Mouse (Mus musculus): ENCODE data around the gene Hrh1. TPM values are rescaled to one million over a fixed set of nuclear protein-coding genes. Genes with fewer than 3 reads are reported as not detected.

Gene Hrh1
- polyA plus RNA-seq, 1 experiment: not detected

DNA sequence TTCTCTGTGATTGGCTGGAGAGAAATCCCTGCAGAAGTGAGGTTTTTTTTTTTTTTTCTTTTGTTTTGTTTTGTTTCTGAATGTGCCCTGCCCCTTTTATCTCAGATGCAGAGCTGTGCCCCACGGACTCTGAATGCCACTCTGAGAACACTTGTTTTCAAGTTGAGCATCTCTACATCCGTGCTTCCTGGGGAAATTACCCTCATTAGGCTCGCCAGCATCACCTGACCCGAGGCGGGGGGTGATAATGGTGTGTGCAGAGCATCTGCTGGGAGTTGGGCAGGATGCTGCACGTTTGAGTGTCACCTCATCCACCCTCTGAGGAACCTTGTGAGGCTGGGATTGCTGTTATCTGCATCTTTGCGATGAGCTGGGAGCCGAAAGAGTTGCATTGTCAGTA is 14.2 kb downstream of the Hrh1 start:
- 53% methylated on average over 8 of the region's 8 CpGs for WGBS

DNA sequence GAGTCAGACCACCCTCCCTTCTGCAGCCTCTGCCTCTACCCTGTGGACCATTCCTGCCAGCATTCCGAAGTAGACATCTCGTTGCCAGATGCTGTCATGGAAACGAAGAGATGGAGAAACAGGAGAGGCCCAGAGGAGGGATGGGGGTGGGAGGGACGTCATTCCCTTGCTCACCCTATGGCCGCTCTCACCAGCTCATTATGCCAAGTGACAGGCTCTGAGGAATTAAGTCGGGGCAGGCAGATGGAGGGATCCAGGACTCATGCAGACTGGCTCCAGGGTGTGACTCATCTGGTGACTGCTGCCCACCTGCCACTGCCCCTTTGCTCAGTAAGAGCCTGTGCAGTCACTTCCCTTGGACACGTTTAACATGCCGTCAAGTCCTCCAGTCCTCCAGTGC is 16.8 kb downstream of the Hrh1 start:
- WGBS: 61% methylated on average over 8 of the region's 8 CpGs
- TF ChIP-seq CTCF (IDR thresholded peaks at IDR 0.05; ENCODE audit: control insufficient read depth, insufficient read depth, low read length) (no peak), POLR2A (IDR thresholded peaks at IDR 0.05; ENCODE audit: borderline replicate concordance, control insufficient read depth, low read depth, low read length) (no peak)
- Histone ChIP-seq H3K4me3 (replicated peaks; ENCODE audit: control insufficient read depth, low read depth, low read length) (no peak overlapping the region), H3K4me1 (ENCODE audit: control insufficient read depth, insufficient read depth, low read length) (no peaks in the 10 kb centered on the region), H3K27ac (ENCODE audit: control insufficient read depth, insufficient read depth, low read depth, low read length, poor library complexity) (no peak overlapping the region)

More for the DNA sequence above, 14.2 kb downstream of the Hrh1 start:
- TF ChIP-seq POLR2A (IDR thresholded peaks at IDR 0.05; ENCODE audit: borderline replicate concordance, control insufficient read depth, low read depth, low read length) (no peak), CTCF (IDR thresholded peaks at IDR 0.05; ENCODE audit: control insufficient read depth, insufficient read depth, low read length) (no peak)
- Histone ChIP-seq H3K27ac (ENCODE audit: control insufficient read depth, insufficient read depth, low read depth, low read length, poor library complexity) (no peak overlapping the region), H3K4me3 (replicated peaks; ENCODE audit: control insufficient read depth, low read depth, low read length) (no peak overlapping the region), H3K4me1 (ENCODE audit: control insufficient read depth, insufficient read depth, low read length) (no peaks in the 10 kb centered on the region)

DNA sequence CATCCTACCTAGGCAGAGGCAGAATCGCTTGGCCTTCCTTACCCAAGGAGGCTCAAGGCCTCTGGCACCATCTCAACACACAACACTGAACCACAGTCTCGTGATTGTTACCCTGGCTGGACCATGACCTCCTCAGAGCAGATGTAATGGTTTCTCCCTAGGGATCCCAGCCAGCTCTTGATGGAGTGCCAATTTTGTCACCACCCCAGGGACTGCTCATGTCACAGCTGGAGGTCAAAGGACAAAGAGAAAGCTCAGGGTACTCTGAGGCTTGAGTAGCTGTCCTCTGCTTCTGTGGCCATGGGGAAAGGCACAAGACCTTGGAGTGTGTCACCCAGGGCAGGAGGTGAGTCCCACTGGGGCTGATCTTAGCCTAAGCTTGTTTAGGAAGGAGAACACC is 20.3 kb downstream of the Hrh1 start:
- TF ChIP-seq POLR2A (IDR thresholded peaks at IDR 0.05; ENCODE audit: borderline replicate concordance, control insufficient read depth, low read depth, low read length) (no peak), CTCF (IDR thresholded peaks at IDR 0.05; ENCODE audit: control insufficient read depth, insufficient read depth, low read length) (no peak)
- H3K27ac ChIP-seq (ENCODE audit: control insufficient read depth, insufficient read depth, low read depth, low read length, poor library complexity): no peak overlapping the region
- 54% methylated on average over 2 of the region's 2 CpGs for WGBS
- no peak overlapping the region for H3K4me3 ChIP-seq (replicated peaks; ENCODE audit: control insufficient read depth, low read depth, low read length)
- no peaks in the 10 kb centered on the region for H3K4me1 ChIP-seq (ENCODE audit: control insufficient read depth, insufficient read depth, low read length)

DNA sequence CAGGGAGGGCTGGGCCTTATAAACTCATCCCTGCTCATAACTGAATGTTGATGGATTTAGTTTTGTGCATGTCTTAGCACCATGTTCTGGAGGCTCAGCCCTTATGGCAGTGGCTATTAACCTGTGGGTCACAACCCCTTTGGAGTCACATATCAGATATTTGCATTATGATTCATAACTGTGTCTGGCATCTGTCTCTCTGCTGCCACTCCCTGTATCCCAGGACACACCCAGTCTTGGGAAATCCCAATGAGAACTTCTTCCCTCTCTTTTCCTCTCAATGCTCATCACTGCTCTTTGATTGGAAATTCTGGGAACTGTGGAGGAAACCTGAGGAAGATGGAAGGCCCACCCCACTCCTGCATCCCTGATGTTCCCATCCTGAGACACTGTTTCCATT is 23.3 kb downstream of the Hrh1 start:
- Histone ChIP-seq H3K4me3 (replicated peaks; ENCODE audit: control insufficient read depth, low read depth, low read length) (no peak overlapping the region), H3K4me1 (ENCODE audit: control insufficient read depth, insufficient read depth, low read length) (no peaks in the 10 kb centered on the region), H3K27ac (ENCODE audit: control insufficient read depth, insufficient read depth, low read depth, low read length, poor library complexity) (no peak overlapping the region)
- TF ChIP-seq CTCF (IDR thresholded peaks at IDR 0.05; ENCODE audit: control insufficient read depth, insufficient read depth, low read length): no peak
- TF ChIP-seq POLR2A (IDR thresholded peaks at IDR 0.05; ENCODE audit: borderline replicate concordance, control insufficient read depth, low read depth, low read length): no peak

DNA sequence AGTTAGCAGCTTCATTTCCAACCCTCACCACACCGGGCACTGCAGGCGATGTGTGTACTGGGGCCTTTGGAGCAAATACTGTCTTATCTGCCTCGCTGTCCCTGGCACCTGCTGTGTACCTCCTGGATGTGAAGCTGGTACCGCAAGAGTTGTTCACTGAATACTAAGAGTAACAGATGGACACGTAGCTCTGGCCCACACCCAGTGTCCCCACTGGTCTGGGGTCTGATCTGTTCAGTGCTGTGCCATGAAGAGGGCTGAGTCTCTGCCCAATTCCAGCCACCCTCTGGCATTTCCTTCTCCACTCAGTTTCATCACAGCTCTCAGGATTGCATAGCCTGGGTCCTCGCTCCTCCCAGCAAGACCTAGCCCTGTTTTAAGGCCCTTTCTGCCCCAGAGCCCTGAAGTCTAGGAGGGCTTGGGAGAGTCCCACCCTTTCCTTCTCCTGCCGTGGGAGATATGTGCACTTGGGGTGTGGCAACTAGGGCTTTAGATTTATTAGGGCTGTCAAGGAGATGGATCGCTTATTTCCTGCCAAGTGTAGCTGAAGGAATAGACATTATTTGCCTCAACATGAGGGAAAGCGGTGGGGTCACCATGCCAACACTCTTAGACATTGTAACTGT is 25.4 kb downstream of the Hrh1 start:
- no peak for TF ChIP-seq CTCF (IDR thresholded peaks at IDR 0.05; ENCODE audit: control insufficient read depth, insufficient read depth, low read length)
- no peak for TF ChIP-seq POLR2A (IDR thresholded peaks at IDR 0.05; ENCODE audit: borderline replicate concordance, control insufficient read depth, low read depth, low read length)
- WGBS: 61% methylated on average over 9 of the region's 9 CpGs
- no peak overlapping the region for H3K27ac ChIP-seq (ENCODE audit: control insufficient read depth, insufficient read depth, low read depth, low read length, poor library complexity)
- H3K4me3 ChIP-seq (replicated peaks; ENCODE audit: control insufficient read depth, low read depth, low read length): no peak overlapping the region
- H3K4me1 ChIP-seq (ENCODE audit: control insufficient read depth, insufficient read depth, low read length): no peaks in the 10 kb centered on the region

DNA sequence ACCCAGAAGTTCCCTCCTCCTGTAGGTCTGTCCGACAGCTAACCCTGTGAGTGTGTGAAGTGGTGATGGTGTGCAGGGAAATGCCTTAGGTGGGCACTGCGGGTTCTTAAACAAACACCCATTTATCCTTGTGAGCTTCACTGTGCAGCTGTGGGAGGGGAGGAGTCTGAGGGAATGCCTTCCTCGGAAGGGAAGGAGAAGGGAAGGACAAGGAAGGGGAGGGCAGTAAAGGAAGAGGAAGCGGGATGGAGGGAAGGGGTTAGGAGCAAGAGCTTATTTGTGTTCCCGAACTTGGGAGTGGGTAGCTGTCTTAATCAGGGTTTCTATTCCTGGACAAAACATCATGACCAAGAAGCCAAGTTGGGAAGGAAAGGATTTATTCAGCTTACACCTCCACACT is 27.6 kb downstream of the Hrh1 start:
- Histone ChIP-seq H3K4me3 (replicated peaks; ENCODE audit: control insufficient read depth, low read depth, low read length) (no peak overlapping the region), H3K4me1 (ENCODE audit: control insufficient read depth, insufficient read depth, low read length) (no peaks in the 10 kb centered on the region), H3K27ac (ENCODE audit: control insufficient read depth, insufficient read depth, low read depth, low read length, poor library complexity) (no peak overlapping the region)
- TF ChIP-seq CTCF (IDR thresholded peaks at IDR 0.05; ENCODE audit: control insufficient read depth, insufficient read depth, low read length) (no peak), POLR2A (IDR thresholded peaks at IDR 0.05; ENCODE audit: borderline replicate concordance, control insufficient read depth, low read depth, low read length) (no peak)
- WGBS: 47% methylated on average over 5 of the region's 5 CpGs

DNA sequence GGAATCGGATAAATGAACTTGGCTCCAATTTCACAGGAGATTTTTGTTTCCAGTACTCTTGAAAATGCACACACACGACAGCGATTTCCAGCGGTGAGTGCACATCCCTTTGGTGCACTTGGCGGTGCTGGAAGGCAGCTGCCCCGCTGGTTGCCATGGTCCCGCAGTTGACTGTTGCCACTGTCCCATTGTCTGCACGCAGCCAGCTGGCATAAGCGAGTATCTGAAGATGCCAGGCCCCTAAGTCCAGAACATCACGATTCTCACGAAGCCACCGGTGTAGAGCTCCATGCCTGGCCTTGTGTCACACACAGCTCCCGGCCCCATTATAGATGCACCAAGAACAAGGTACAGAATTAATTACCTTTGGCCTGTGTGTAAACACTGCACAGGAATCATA is 29.9 kb downstream of the Hrh1 start:
- H3K4me1 ChIP-seq (ENCODE audit: control insufficient read depth, insufficient read depth, low read length): no peaks in the 10 kb centered on the region
- WGBS: 88% methylated on average over 13 of the region's 13 CpGs
- H3K27ac ChIP-seq (ENCODE audit: control insufficient read depth, insufficient read depth, low read depth, low read length, poor library complexity): no peak overlapping the region
- TF ChIP-seq CTCF (IDR thresholded peaks at IDR 0.05; ENCODE audit: control insufficient read depth, insufficient read depth, low read length): no peak
- TF ChIP-seq POLR2A (IDR thresholded peaks at IDR 0.05; ENCODE audit: borderline replicate concordance, control insufficient read depth, low read depth, low read length): no peak
- H3K4me3 ChIP-seq (replicated peaks; ENCODE audit: control insufficient read depth, low read depth, low read length): no peak overlapping the region

DNA sequence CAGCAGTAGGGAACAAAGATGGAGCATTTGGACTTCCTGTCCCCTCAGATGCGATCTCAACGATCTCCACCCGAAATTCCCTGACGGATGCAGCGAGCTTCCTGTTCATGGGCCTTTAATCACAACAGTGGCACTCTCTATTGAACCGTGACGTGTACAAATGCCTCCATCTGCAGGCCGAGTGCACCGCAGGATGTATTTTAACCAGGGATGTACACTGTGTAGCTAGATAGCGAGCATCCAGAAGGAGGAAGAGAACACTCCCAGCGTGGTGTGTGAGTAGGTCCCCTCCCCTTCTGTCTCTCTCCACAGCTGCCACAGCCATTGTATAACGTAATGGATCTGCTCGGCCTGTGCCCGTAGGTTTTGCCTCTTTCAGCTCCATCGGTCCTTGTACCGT is 31.1 kb downstream of the Hrh1 start:
- WGBS: 54% methylated on average over 16 of the region's 16 CpGs
- Histone ChIP-seq H3K27ac (ENCODE audit: control insufficient read depth, insufficient read depth, low read depth, low read length, poor library complexity) (no peak overlapping the region), H3K4me3 (replicated peaks; ENCODE audit: control insufficient read depth, low read depth, low read length) (no peak overlapping the region), H3K4me1 (ENCODE audit: control insufficient read depth, insufficient read depth, low read length) (no peaks in the 10 kb centered on the region)
- TF ChIP-seq CTCF (IDR thresholded peaks at IDR 0.05; ENCODE audit: control insufficient read depth, insufficient read depth, low read length) (no peak), POLR2A (IDR thresholded peaks at IDR 0.05; ENCODE audit: borderline replicate concordance, control insufficient read depth, low read depth, low read length) (no peak)

DNA sequence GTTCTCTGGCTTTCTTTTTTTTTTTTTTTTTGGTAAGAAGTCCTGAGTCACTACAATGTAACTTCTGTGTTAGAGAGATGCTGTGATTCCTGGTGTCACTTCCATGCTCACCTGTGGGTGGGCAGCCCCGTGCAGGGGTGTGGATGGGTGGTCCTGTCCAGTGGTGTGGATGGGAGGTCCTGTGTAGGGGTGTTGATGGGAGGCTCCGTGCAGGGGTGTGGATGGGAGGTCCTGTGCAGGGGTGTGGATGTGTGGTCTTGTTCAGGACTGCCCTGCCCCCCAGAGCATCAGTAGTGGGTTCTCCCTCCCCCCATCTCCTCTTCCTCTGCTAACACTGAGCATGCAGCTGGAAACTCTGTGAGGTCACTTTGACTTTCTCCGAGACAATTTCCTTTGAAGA is 34.9 kb downstream of the Hrh1 start:
- Histone ChIP-seq H3K4me1 (ENCODE audit: control insufficient read depth, insufficient read depth, low read length) (no peaks in the 10 kb centered on the region), H3K27ac (ENCODE audit: control insufficient read depth, insufficient read depth, low read depth, low read length, poor library complexity) (no peak overlapping the region), H3K4me3 (replicated peaks; ENCODE audit: control insufficient read depth, low read depth, low read length) (no peak overlapping the region)
- no peak for TF ChIP-seq POLR2A (IDR thresholded peaks at IDR 0.05; ENCODE audit: borderline replicate concordance, control insufficient read depth, low read depth, low read length)
- no peak for TF ChIP-seq CTCF (IDR thresholded peaks at IDR 0.05; ENCODE audit: control insufficient read depth, insufficient read depth, low read length)
- 62% methylated on average over 3 of the region's 3 CpGs for WGBS

Measured in bone marrow, adult 2 months (tissue).